Mouse (Mus musculus) lung, adult 2 months (tissue): ENCODE results near the gene Ankrd13b.

Experiments
- CTCF ChIP-seq: fragments of 200-500 bp; IDR thresholded peaks from 2 replicates; pipeline ENCODE4 v1.5.1; 2011; ENCODE audit warnings: mild to moderate bottlenecking, low read length, control low read depth; ENCODE audit not compliant: insufficient read depth
- POLR2A ChIP-seq: fragments of 200-500 bp; IDR thresholded peaks from 2 replicates; pipeline ENCODE4 v1.6.1; 2011; ENCODE audit warnings: low read depth, mild to moderate bottlenecking, control low read depth, low read length, borderline replicate concordance; ENCODE audit errors: extremely low read depth

- TF ChIP-seq POLR2A (no peak), CTCF (no peak)
Measured at GRCm38 (mm10) chr11:77505291-77505980, 16.0 kb upstream of the Ankrd13b start.
